33 mouse cellular contexts compared by ENCODE assay signal in genomic region chr2:30527495-30527894, GRCm38 (mm10). TPM values are rescaled to one million over a fixed set of nuclear protein-coding genes. Genes with fewer than 3 reads are reported as not detected.
A peak's percentile ranks its signal among the peaks of the same experiment; 100 is the strongest.
DNase-seq lines count a peak whose midpoint lies in the region; ATAC-seq lines count a peak whose summit lies in the region.
"Had no signal": no experiment of that assay in that cellular context is flagged by ENCODE, and none has a peak within 500 bp of the region (broad histone marks: within the 10 kb centered on the region; RNA-seq: fewer than 3 reads in every experiment).

No protein-coding gene starts in this region.

- H3K9ac ChIP-seq in liver, embryonic 12.5 days: no peak overlapping the region
- H3K9ac ChIP-seq: embryonic facial prominence, embryonic 12.5 days; forebrain, postnatal 0 days; heart, embryonic 15.5 days; intestine, embryonic 15.5 days; limb, embryonic 15.5 days; liver, embryonic 14.5 days; lung, embryonic 14.5 days; midbrain, embryonic 15.5 days; neural tube, embryonic 12.5 days had no signal

- no peak overlapping the region for H3K4me3 ChIP-seq in liver, embryonic 12.5 days
- H3K4me3 ChIP-seq: embryonic facial prominence, embryonic 12.5 days; forebrain, embryonic 10.5 days; heart, embryonic 10.5 days; heart, embryonic 15.5 days; intestine, embryonic 15.5 days; limb, embryonic 10.5 days; limb, embryonic 15.5 days; midbrain, embryonic 10.5 days; midbrain, embryonic 15.5 days; neural tube, embryonic 12.5 days had no signal

- H3K36me3 ChIP-seq in liver, embryonic 12.5 days: no peaks in the 10 kb centered on the region
- H3K36me3 ChIP-seq: embryonic facial prominence, embryonic 12.5 days; forebrain, embryonic 10.5 days; heart, embryonic 10.5 days; heart, embryonic 15.5 days; intestine, embryonic 15.5 days; limb, embryonic 10.5 days; limb, embryonic 15.5 days; midbrain, embryonic 10.5 days; midbrain, embryonic 15.5 days; neural tube, embryonic 12.5 days had no signal

- WGBS in liver, embryonic 12.5 days (ENCODE audit: insufficient replicate concordance): 31% methylated on average over 4 of the region's 4 CpGs

- H3K27me3 ChIP-seq in liver, embryonic 12.5 days (replicated peaks): 0 out of 2 replicates have a peak, but pooled peaks cover 2% of the 10 kb centered on the region
- H3K27me3 ChIP-seq: embryonic facial prominence, embryonic 12.5 days; heart, embryonic 15.5 days; intestine, embryonic 15.5 days; limb, embryonic 15.5 days; midbrain, embryonic 15.5 days; neural tube, embryonic 12.5 days had no signal

- no peaks in the 10 kb centered on the region for H3K4me1 ChIP-seq in liver, embryonic 12.5 days
- H3K4me1 ChIP-seq: midbrain, embryonic 15.5 days had no signal

- H3K9me3 ChIP-seq in liver, embryonic 12.5 days (replicated peaks): no peaks in the 10 kb centered on the region
- H3K9me3 ChIP-seq: embryonic facial prominence, embryonic 12.5 days; forebrain, embryonic 10.5 days; heart, embryonic 10.5 days; heart, embryonic 15.5 days; intestine, embryonic 15.5 days; limb, embryonic 10.5 days; limb, embryonic 15.5 days; midbrain, embryonic 10.5 days; midbrain, embryonic 15.5 days; neural tube, embryonic 12.5 days had no signal

- peak; percentile 62 for DNase-seq in thymus, postnatal 0 days (ENCODE audit: low spot score)
- DNase-seq in thymus, postnatal 10 days (ENCODE audit: low spot score in 2 of 2): no peak
- DNase-seq in NIH3T3 (ENCODE audit: low read depth): peak; percentile 32
- DNase-seq in naive thymus-derived CD4-positive, alpha-beta T cell, adult 2 months (ENCODE audit: low read depth): peak; percentile 74
- no peak for DNase-seq in kidney, postnatal 25 days
- DNase-seq: adrenal gland, postnatal 10 days; cerebellum, adult 11 months; cerebellum, adult 9-10 months; embryo, embryonic 11 days; forebrain, postnatal 0 days; gastrocnemius, postnatal 14 days; kidney, adult 2 months; layer of hippocampus, postnatal 36 days; lung, embryonic 14.5 days; lung, postnatal 14 days; right cerebral cortex, adult 18-20 months; right cerebral cortex, postnatal 4 days had no signal

- ATAC-seq in liver, embryonic 12.5 days: no peak
- no peak for ATAC-seq in frontal cortex, adult (ENCODE audit: low TSS enrichment)
- ATAC-seq: forebrain, postnatal 0 days; hindbrain, embryonic 16.5 days; intestine, embryonic 15.5 days; midbrain, embryonic 15.5 days had no signal

- no peak overlapping the region for H3K27ac ChIP-seq in liver, embryonic 12.5 days
- H3K27ac ChIP-seq: embryonic facial prominence, embryonic 12.5 days; forebrain, embryonic 10.5 days; heart, embryonic 10.5 days; heart, embryonic 15.5 days; intestine, embryonic 15.5 days; kidney, postnatal 0 days; limb, embryonic 10.5 days; limb, embryonic 15.5 days; liver, embryonic 14.5 days; midbrain, embryonic 10.5 days; midbrain, embryonic 15.5 days; neural tube, embryonic 12.5 days; stomach, postnatal 0 days had no signal

- H3K4me2 ChIP-seq in liver, embryonic 12.5 days: no peak overlapping the region
- H3K4me2 ChIP-seq: embryonic facial prominence, embryonic 12.5 days; heart, embryonic 15.5 days; intestine, embryonic 15.5 days; limb, embryonic 15.5 days; lung, embryonic 14.5 days; midbrain, embryonic 15.5 days; neural tube, embryonic 12.5 days had no signal

RNA-seq across cellular contexts. Expression of gene Ier5l, which starts 53.5 kb away (rescaled TPM):
- 0.55 and 0.69 TPM in 2 replicates for polyA plus RNA-seq in thymus, postnatal 0 days (2015; fragmentation: Nextera tagmentation; extraction: Ambion mirVana)
- polyA plus RNA-seq in liver, embryonic 12.5 days (2016; fragmentation: Nextera tagmentation; extraction: Ambion mirVana): 0.44 and 0.59 TPM in 2 replicates

Comparison
In these comparisons a context has a peak if more than half of its experiments do, and no peak if none do; other contexts are left out.
1. DNase-seq: peak in thymus, postnatal 0 days (single experiment), NIH3T3 (single experiment) and naive thymus-derived CD4-positive, alpha-beta T cell, adult 2 months (single experiment); none in thymus, postnatal 10 days (0 of 2) and kidney, postnatal 25 days (0 of 2).